ENCODE assay signal across 8 mouse cellular contexts in the genomic region with DNA sequence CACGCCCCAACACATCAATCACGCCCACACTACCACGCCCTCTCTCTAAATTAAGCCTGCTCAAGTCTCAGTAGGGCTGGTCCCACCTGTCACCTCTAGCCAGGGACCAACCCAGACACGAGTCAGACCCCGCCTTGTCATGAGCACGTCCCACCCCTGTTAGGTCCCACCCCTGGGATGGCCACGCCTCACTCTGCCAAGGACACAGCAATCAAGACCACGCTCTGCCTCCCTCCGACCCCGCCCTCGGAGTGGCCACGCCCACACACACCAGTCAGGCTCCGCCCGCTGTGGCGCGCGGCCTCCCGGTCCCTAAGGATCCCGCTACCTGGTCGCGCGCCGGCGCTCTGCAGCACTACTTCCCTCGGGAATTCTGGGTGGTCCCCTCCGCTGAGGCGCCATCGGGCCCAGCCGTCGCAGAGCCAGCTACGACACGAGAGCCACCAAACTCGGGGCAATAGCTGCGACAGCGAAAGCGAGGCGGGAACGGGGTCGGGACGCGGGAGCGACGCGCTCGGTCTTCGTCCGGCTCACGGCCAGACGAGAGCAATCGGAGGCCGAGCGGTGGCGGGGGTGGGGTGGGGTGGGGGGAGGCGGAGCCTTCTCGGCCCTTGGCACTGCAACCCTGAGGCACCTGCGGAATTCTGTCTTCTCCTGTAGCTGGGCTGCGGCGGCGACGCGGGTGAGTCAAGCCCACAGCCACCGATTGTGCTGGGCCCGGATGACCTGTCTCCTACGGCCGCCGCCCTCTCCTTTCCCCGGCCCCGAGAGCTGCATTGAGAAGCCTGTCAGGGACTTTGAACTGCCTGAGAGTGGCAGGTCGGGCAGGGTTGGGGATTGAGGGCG. TPM values are rescaled to one million over a fixed set of nuclear protein-coding genes. Genes with fewer than 3 reads are reported as not detected.
DNase-seq lines count a peak whose midpoint lies in the region; ATAC-seq lines count a peak whose summit lies in the region.

A gene (plus strand): TSS at position 273 of the 846 bp plus-strand sequence.
A gene (minus strand): TSS at position 551 of the 846 bp plus-strand sequence.

- DNase-seq in adipocyte (ENCODE audit: low spot score), result peak; percentile 93
- peak; percentile 99 for DNase-seq in embryo, embryonic 10 days (ENCODE audit: low spot score)
- DNase-seq in gastrocnemius, postnatal 10 days, result peak; percentile 95
- DNase-seq in induced T-regulatory cell, adult 2 months (ENCODE audit: low read depth), result peak; percentile 97
- DNase-seq in left cerebral cortex, adult 9 months (ENCODE audit: low spot score in 2 of 2), result peak; percentile 91 to 92
- peak; percentile 92 for DNase-seq in right cerebral cortex, postnatal 14 days
- DNase-seq in urinary bladder, postnatal 36 days (ENCODE audit: low spot score in 2 of 2), result peak; percentile 91 to 94

- peak; percentile 96 for ATAC-seq in megakaryocyte progenitor cell, adult 5-6 weeks (replicated peaks; ENCODE audit: poor library complexity)

RNA-seq across cellular contexts. Expression of the first gene that starts in this region (rescaled TPM):
- total RNA-seq in gastrocnemius, postnatal 10 days (2021), result 10 to 100 TPM in 1 of 2 experiments, 1 to 10 TPM in 1; 8.6 to 10.3 TPM
- 2.5 and 3.8 TPM in 2 replicates for total RNA-seq in megakaryocyte progenitor cell, adult 5-6 weeks (2015)
- 5.7 and 6.3 TPM in 2 replicates for total RNA-seq in megakaryocyte progenitor cell, adult 5-6 weeks (2017)

RNA-seq across cellular contexts. Expression of the second gene that starts in this region (rescaled TPM):
- 10 to 100 TPM; 13.2 to 13.5 TPM for total RNA-seq in gastrocnemius, postnatal 10 days (2021)
- total RNA-seq in megakaryocyte progenitor cell, adult 5-6 weeks (2015), result 14.0 and 18.3 TPM in 2 replicates
- total RNA-seq in megakaryocyte progenitor cell, adult 5-6 weeks (2017), result 5.6 and 7.4 TPM in 2 replicates

Comparison
In these comparisons a context has a peak if more than half of its experiments do, and no peak if none do; other contexts are left out.
1. Peak in every context shown above with its lines: DNase-seq and ATAC-seq.